Mouse (Mus musculus) spleen, adult 2 months (tissue): ENCODE results near the gene Vmn2r27. TPM values are rescaled to one million over a fixed set of nuclear protein-coding genes. Genes with fewer than 3 reads are reported as not detected.

Experiments
- DNase-seq, 2 experiments: peaks; one replicate each; pipeline versions ENCODE4 v3.0.0 to v3.0.0-alpha.2; 2012 to 2021; ENCODE audit warnings: low spot score in 2 of 2, low read depth in 1 of 2
- H3K27ac ChIP-seq: fragments of 200-500 bp; 2 replicates; pipeline ENCODE4 v1.5.1; 2012; ENCODE audit warnings: low read length, inconsistent platforms; ENCODE audit not compliant: insufficient read depth
- H3K27me3 ChIP-seq: fragments of 200-500 bp; 2 replicates; pipeline ENCODE4 v1.6.1; 2012; ENCODE audit warnings: mild to moderate bottlenecking, moderate library complexity, low read length, inconsistent platforms; ENCODE audit not compliant: control insufficient read depth, insufficient read depth
- H3K36me3 ChIP-seq: fragments of 200-500 bp; 2 replicates; pipeline ENCODE4 v1.6.1; 2012; ENCODE audit warnings: mild to moderate bottlenecking, low read length, inconsistent platforms; ENCODE audit not compliant: control insufficient read depth, insufficient read depth
- H3K4me1 ChIP-seq: fragments of 200-500 bp; 2 replicates; pipeline ENCODE4 v1.6.1; 2011; ENCODE audit warnings: inconsistent platforms; ENCODE audit not compliant: control insufficient read depth, insufficient read depth, insufficient read length
- H3K4me3 ChIP-seq: fragments of 200-500 bp; 2 replicates; pipeline ENCODE4 v1.5.1; 2011; ENCODE audit warnings: mild to moderate bottlenecking, inconsistent platforms; ENCODE audit not compliant: insufficient read depth, insufficient read length; ENCODE audit errors: extremely low read depth
- CTCF ChIP-seq: fragments of 200-500 bp; IDR thresholded peaks from 2 replicates; pipeline ENCODE4 v1.5.1; 2011; ENCODE audit warnings: mild to moderate bottlenecking, inconsistent platforms; ENCODE audit not compliant: insufficient read depth, insufficient read length, insufficient replicate concordance; ENCODE audit errors: extremely low read depth
- POLR2A ChIP-seq: fragments of 200-500 bp; IDR thresholded peaks from 2 replicates; pipeline ENCODE4 v1.6.1; 2011; ENCODE audit warnings: low read depth, low read length, inconsistent platforms
- WGBS: fragments of 180-500 bp; shearing (Covaris S2); methylation state at CpG from one replicate; pipeline ENCODE4 v1.1.7; 2018; 5-methylcytosine and 5-hydroxymethylcytosine counted together
- polyA plus RNA-seq: library from polyadenylated mRNA; depleted of rRNA; stranded (reverse); fragments of >200 nt; gene quantifications from 2 replicates; pipeline ENCODE4 v1.2.3, GENCODE M21; 2012; rRNA removed

Vmn2r27 gene
- not detected in 2 replicates for polyA plus RNA-seq

GRCm38 (mm10) chr6:124231756-124232155 lies at the start of gene Vmn2r27:
Gene Vmn2r27, minus strand, starts transcription at chr6:124231856.
- Histone ChIP-seq H3K27ac (no peak within 1 kb of the TSS), H3K27me3 (no peaks in the 10 kb centered on the region), H3K36me3 (no peaks in the 10 kb centered on the region), H3K4me1 (no peaks in the 10 kb centered on the region), H3K4me3 (no peak within 1 kb of the TSS)
- WGBS, result 82% methylated on average over 1 of the region's 1 CpGs
- DNase-seq, result no peak
- TF ChIP-seq CTCF (no peak), POLR2A (no peak)

- no peaks in the 10 kb centered on the region for H3K36me3 ChIP-seq
- no peak for TF ChIP-seq CTCF
- no peak for TF ChIP-seq POLR2A
- DNase-seq, result no peak
- no peaks in the 10 kb centered on the region for H3K4me1 ChIP-seq
- WGBS, result 74% methylated on average over 5 of the region's 5 CpGs
- no peak overlapping the region for H3K4me3 ChIP-seq
- H3K27ac ChIP-seq, result no peak overlapping the region
- H3K27me3 ChIP-seq, result no peaks in the 10 kb centered on the region
These were observed 46.6 kb upstream of the Vmn2r27 start for GRCm38 (mm10) chr6:124278291-124278690.

- H3K4me1 ChIP-seq, result no peaks in the 10 kb centered on the region
- no peak for DNase-seq
- whole genome bisulfite sequencing, result 82% methylated on average over 5 of the region's 5 CpGs
These were observed 46.0 kb upstream of the Vmn2r27 start for GRCm38 (mm10) chr6:124277641-124278040.

GRCm38 (mm10) chr6:124273231-124273880 lies 41.7 kb upstream of the Vmn2r27 start:
- TF ChIP-seq CTCF, result no peak
- no peak for TF ChIP-seq POLR2A
- H3K27me3 ChIP-seq, result no peaks in the 10 kb centered on the region
- WGBS, result 28% methylated on average over 5 of the region's 5 CpGs
- no peak overlapping the region for H3K27ac ChIP-seq
- H3K4me3 ChIP-seq, result no peak overlapping the region
- no peaks in the 10 kb centered on the region for H3K4me1 ChIP-seq
- no peak for DNase-seq
- no peaks in the 10 kb centered on the region for H3K36me3 ChIP-seq

More at GRCm38 (mm10) chr6:124277641-124278040, 46.0 kb upstream of the Vmn2r27 start:
- H3K27me3 ChIP-seq, result no peaks in the 10 kb centered on the region
- no peak overlapping the region for H3K4me3 ChIP-seq
- no peak overlapping the region for H3K27ac ChIP-seq
- no peak for TF ChIP-seq POLR2A
- TF ChIP-seq CTCF, result no peak
- no peaks in the 10 kb centered on the region for H3K36me3 ChIP-seq

- TF ChIP-seq CTCF (peak; percentile 80; the same call in 1 of the 2 replicates), POLR2A (no peak)
These were observed 31.0 kb upstream of the Vmn2r27 start for GRCm38 (mm10) chr6:124262696-124263095.

GRCm38 (mm10) chr6:124260198-124260931 lies 28.7 kb upstream of the Vmn2r27 start:
- Histone ChIP-seq H3K27ac (no peak overlapping the region), H3K27me3 (no peaks in the 10 kb centered on the region), H3K4me1 (no peaks in the 10 kb centered on the region), H3K36me3 (no peaks in the 10 kb centered on the region), H3K4me3 (no peak overlapping the region)
- TF ChIP-seq POLR2A (no peak), CTCF (peak; percentile 89; the same call in 1 of the 2 replicates)
- peak; percentile 45 to 69 for DNase-seq
- 18% methylated on average over 14 of the region's 14 CpGs for WGBS

More at GRCm38 (mm10) chr6:124262696-124263095, 31.0 kb upstream of the Vmn2r27 start:
- peak; percentile 47 to 74 for DNase-seq
- no peaks in the 10 kb centered on the region for H3K4me1 ChIP-seq
- H3K27ac ChIP-seq, result no peak overlapping the region
- H3K4me3 ChIP-seq, result no peak overlapping the region
- 0% methylated on average over 3 of the region's 3 CpGs for WGBS
- no peaks in the 10 kb centered on the region for H3K27me3 ChIP-seq
- H3K36me3 ChIP-seq, result no peaks in the 10 kb centered on the region
